Mouse (Mus musculus) lung, postnatal 4 days (tissue): Measurements from ENCODE around the gene Fbp2.

Experiments
- DNase-seq, 2 experiments: peaks; one replicate each; pipeline ENCODE4 v3.0.0; 2021

The Fbp2 gene

GRCm38 (mm10) chr13:62857941-62858915 lies at the start of gene Fbp2:
TSS of gene Fbp2 (minus strand) at chr13:62858422.
- peak; percentile 23 to 47 for DNase-seq

- no peak for DNase-seq
Observed at GRCm38 (mm10) chr13:62907527-62908162, 49.4 kb upstream of the Fbp2 start.

GRCm38 (mm10) chr13:62901139-62901538 lies 42.9 kb upstream of the Fbp2 start:
- DNase-seq, result no peak

- DNase-seq, result no peak
Observed at GRCm38 (mm10) chr13:62897927-62898646, 39.9 kb upstream of the Fbp2 start.

GRCm38 (mm10) chr13:62893044-62893842 lies 35.0 kb upstream of the Fbp2 start:
- DNase-seq, result no peak

GRCm38 (mm10) chr13:62889311-62889710 lies 31.1 kb upstream of the Fbp2 start:
- no peak for DNase-seq

GRCm38 (mm10) chr13:62887712-62888441 lies 29.7 kb upstream of the Fbp2 start, which contains the start of gene Fbp1:
TSS of gene Fbp1 (minus strand) at chr13:62888282.
- no peak for DNase-seq

- no peak for DNase-seq
Observed at GRCm38 (mm10) chr13:62884536-62884935, 26.3 kb upstream of the Fbp2 start.

GRCm38 (mm10) chr13:62883925-62884324 lies 25.7 kb upstream of the Fbp2 start:
- DNase-seq, result no peak

- DNase-seq, result no peak
Observed at GRCm38 (mm10) chr13:62883436-62883835, 25.2 kb upstream of the Fbp2 start.

GRCm38 (mm10) chr13:62882856-62883255 lies 24.6 kb upstream of the Fbp2 start:
- no peak for DNase-seq

- DNase-seq, result no peak
Observed at GRCm38 (mm10) chr13:62881336-62881735, 23.1 kb upstream of the Fbp2 start.

GRCm38 (mm10) chr13:62879831-62880615 lies 21.8 kb upstream of the Fbp2 start:
- peak; percentile 49 to 51 for DNase-seq

GRCm38 (mm10) chr13:62879411-62879810 lies 21.2 kb upstream of the Fbp2 start:
- no peak for DNase-seq

GRCm38 (mm10) chr13:62877247-62877646 lies 19.0 kb upstream of the Fbp2 start:
- DNase-seq, result peak in 1 of 2 experiments; percentile 22

GRCm38 (mm10) chr13:62876111-62876510 lies 17.9 kb upstream of the Fbp2 start:
- DNase-seq, result no peak

- DNase-seq, result no peak
Observed at GRCm38 (mm10) chr13:62872252-62872651, 14.0 kb upstream of the Fbp2 start.

GRCm38 (mm10) chr13:62870605-62871004 lies 12.4 kb upstream of the Fbp2 start:
- DNase-seq, result no peak

- DNase-seq, result peak; percentile 9 to 32
Observed at GRCm38 (mm10) chr13:62866817-62867216, 8.6 kb upstream of the Fbp2 start.

- DNase-seq, result no peak
Observed at GRCm38 (mm10) chr13:62865651-62866315, 7.6 kb upstream of the Fbp2 start.
